Mouse (Mus musculus) CH12.LX (cell line): ENCODE data around the gene Gas2l2.

Experiments
- KAT2A ChIP-seq: IDR thresholded peaks from 2 replicates; pipeline ENCODE4 v1.6.1; 2012; ENCODE audit warnings: low read length, improper control_type of control experiment, inconsistent platforms; ENCODE audit not compliant: insufficient replicate concordance
- USF1 ChIP-seq: IDR thresholded peaks from 2 replicates; pipeline ENCODE4 v1.6.1; 2014; ENCODE audit warnings: low read depth, mild to moderate bottlenecking, inconsistent platforms, low read length, improper control_type of control experiment
- USF2 ChIP-seq: conservative IDR thresholded peaks from 2 replicates; pipeline ENCODE4 v1.6.1; 2011; ENCODE audit warnings: low read depth, low read length, improper control_type of control experiment

DNA sequence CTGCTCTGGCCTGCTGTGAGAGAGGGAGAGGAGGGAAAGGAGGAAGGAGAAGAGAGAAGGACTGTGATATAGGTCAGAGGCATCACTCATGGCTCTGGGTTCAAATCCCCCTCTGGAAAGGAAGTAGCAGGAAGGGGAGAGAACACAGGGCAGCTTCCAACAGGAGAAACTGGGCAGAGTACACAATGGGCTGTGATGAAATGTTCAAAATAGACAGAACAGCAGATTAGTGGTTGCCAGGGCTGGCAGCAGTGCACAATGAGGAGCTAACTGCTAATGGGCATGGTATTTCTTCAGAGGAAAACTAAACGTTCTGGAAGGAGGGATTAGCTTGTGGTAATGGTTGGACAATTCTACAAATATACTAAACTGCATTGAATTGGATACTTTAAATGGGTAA lies 21.3 kb upstream of the Gas2l2 start:
- TF ChIP-seq USF2 (no peak), USF1 (no peak), KAT2A (no peak)
